Mouse (Mus musculus): ENCODE data around the gene Coro1a. TPM values are rescaled to one million over a fixed set of nuclear protein-coding genes. Genes with fewer than 3 reads are reported as not detected.

The Coro1a gene
- polyA plus RNA-seq, 1 experiment from 2014 or later: 35.1 TPM

DNA sequence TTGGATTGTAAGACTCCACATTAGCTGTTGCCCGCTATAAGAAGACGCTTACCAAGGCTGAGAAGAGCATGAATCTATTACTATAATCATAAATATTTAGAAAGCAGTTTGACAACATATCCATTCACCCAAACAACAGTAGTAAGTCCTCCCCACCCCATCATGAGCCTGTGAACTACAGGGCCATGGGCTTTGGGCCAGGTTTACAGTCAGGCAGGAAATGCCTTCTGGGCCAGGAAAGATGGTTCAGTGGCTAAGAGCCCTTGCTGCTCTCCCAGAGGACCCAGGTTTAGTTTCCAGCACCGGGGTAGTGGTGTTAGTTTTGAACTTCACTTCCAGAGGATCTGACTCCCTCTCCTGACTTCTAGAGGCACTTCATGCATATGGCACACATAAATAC lies 10.0 kb upstream of the Coro1a start:
- H3K4me1 ChIP-seq (replicated peaks; ENCODE audit: control insufficient read depth, insufficient read depth, low read length): no peaks in the 10 kb centered on the region
- 71% methylated on average over 3 of the region's 3 CpGs for WGBS
- no peaks in the 10 kb centered on the region for H3K27me3 ChIP-seq (replicated peaks; ENCODE audit: control insufficient read depth, insufficient read depth, low read length)
- no peaks in the 10 kb centered on the region for H3K9me3 ChIP-seq (ENCODE audit: control insufficient read depth, low read length)
- no peak overlapping the region for H3K4me3 ChIP-seq (ENCODE audit: low read depth, low read length)
- DNase-seq (ENCODE audit: low spot score) (no peak), ATAC-seq (replicated peaks; ENCODE audit: low FRiP score, low TSS enrichment, low read depth) (no peak)
- H3K9ac ChIP-seq (ENCODE audit: low read length): no peak overlapping the region
- H3K36me3 ChIP-seq (ENCODE audit: control insufficient read depth, insufficient read depth, low read length): no peaks in the 10 kb centered on the region
- H3K4me2 ChIP-seq (ENCODE audit: low read length): no peak overlapping the region
- no peak overlapping the region for H3K27ac ChIP-seq (ENCODE audit: low read depth)

GRCm38 (mm10) chr7:126715679-126716078 lies 8.1 kb upstream of the Coro1a start:
- no peak overlapping the region for H3K4me2 ChIP-seq (ENCODE audit: low read length)
- no peak overlapping the region for H3K9ac ChIP-seq (ENCODE audit: low read length)
- 79% methylated on average over 4 of the region's 4 CpGs for WGBS
- H3K27ac ChIP-seq (ENCODE audit: low read depth): no peak overlapping the region
- no peaks in the 10 kb centered on the region for H3K4me1 ChIP-seq (replicated peaks; ENCODE audit: control insufficient read depth, insufficient read depth, low read length)
- H3K9me3 ChIP-seq (ENCODE audit: control insufficient read depth, low read length): no peaks in the 10 kb centered on the region
- ATAC-seq (replicated peaks; ENCODE audit: low FRiP score, low TSS enrichment, low read depth) (no peak), DNase-seq (ENCODE audit: low spot score) (no peak)
- H3K4me3 ChIP-seq (ENCODE audit: low read depth, low read length): no peak overlapping the region
- H3K27me3 ChIP-seq (replicated peaks; ENCODE audit: control insufficient read depth, insufficient read depth, low read length): no peaks in the 10 kb centered on the region
- H3K36me3 ChIP-seq (ENCODE audit: control insufficient read depth, insufficient read depth, low read length): no peaks in the 10 kb centered on the region

GRCm38 (mm10) chr7:126711910-126712309 lies 4.3 kb upstream of the Coro1a start:
- DNase-seq (ENCODE audit: low spot score) (no peak), ATAC-seq (replicated peaks; ENCODE audit: low FRiP score, low TSS enrichment, low read depth) (no peak)
- WGBS: 77% methylated on average over 3 of the region's 3 CpGs
- no peak overlapping the region for H3K4me2 ChIP-seq (ENCODE audit: low read length)
- no peak overlapping the region for H3K27ac ChIP-seq (ENCODE audit: low read depth)
- H3K27me3 ChIP-seq (replicated peaks; ENCODE audit: control insufficient read depth, insufficient read depth, low read length): no peaks in the 10 kb centered on the region
- H3K4me1 ChIP-seq (replicated peaks; ENCODE audit: control insufficient read depth, insufficient read depth, low read length): no peaks in the 10 kb centered on the region
- H3K4me3 ChIP-seq (ENCODE audit: low read depth, low read length): no peak overlapping the region
- no peak overlapping the region for H3K9ac ChIP-seq (ENCODE audit: low read length)
- no peaks in the 10 kb centered on the region for H3K36me3 ChIP-seq (ENCODE audit: control insufficient read depth, insufficient read depth, low read length)
- H3K9me3 ChIP-seq (ENCODE audit: control insufficient read depth, low read length): no peaks in the 10 kb centered on the region

- DNase-seq (ENCODE audit: low spot score) (no peak), ATAC-seq (replicated peaks; ENCODE audit: low FRiP score, low TSS enrichment, low read depth) (no peak)
- 63% methylated on average over 4 of the region's 4 CpGs for WGBS
- no peak overlapping the region for H3K27ac ChIP-seq (ENCODE audit: low read depth)
- H3K36me3 ChIP-seq (ENCODE audit: control insufficient read depth, insufficient read depth, low read length): no peaks in the 10 kb centered on the region
- H3K4me1 ChIP-seq (replicated peaks; ENCODE audit: control insufficient read depth, insufficient read depth, low read length): no peaks in the 10 kb centered on the region
- no peaks in the 10 kb centered on the region for H3K9me3 ChIP-seq (ENCODE audit: control insufficient read depth, low read length)
- H3K4me3 ChIP-seq (ENCODE audit: low read depth, low read length): no peak overlapping the region
- no peak overlapping the region for H3K9ac ChIP-seq (ENCODE audit: low read length)
- no peak overlapping the region for H3K4me2 ChIP-seq (ENCODE audit: low read length)
- H3K27me3 ChIP-seq (replicated peaks; ENCODE audit: control insufficient read depth, insufficient read depth, low read length): peaks cover 10% of the 10 kb centered on the region; the same call in 1 of the 2 replicates
Measured at GRCm38 (mm10) chr7:126710266-126710665, 2.7 kb upstream of the Coro1a start.

DNA sequence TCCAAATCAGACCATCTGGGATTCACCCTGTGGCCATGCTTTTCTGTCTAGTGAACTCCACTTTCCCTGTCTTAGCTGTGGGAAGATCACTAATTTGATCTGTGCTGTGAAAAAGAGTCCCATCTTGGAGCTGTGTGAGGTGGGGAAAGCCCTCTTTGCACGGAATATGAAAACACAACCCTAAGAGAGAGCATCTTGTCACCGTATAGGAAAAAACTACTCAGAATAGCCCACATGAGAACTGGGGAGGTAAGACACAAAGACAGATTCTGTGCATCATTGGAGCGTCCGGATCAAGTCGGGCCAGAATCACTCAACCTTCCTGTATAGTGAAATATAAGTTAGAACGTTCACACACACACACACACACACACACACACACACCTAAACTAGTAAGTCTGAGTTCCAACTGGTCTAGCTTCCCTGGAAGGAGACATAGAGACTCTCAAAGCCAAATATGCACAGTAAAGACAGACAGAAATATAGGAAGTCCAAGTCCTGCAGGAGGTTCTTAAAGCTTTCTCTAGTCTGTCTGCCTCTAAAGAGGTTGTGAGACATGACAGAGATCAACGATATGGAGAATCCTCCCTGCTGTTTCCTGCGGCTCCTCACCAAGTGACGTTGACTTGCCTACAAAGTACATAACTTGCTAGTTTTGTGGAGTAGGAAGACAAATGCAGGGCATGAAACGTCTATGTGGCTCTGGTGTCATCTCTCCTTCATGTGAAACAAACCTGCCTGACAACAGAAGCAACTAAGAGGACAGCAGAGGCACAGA lies 777 bp upstream of the Coro1a start:
- H3K4me2 ChIP-seq (ENCODE audit: low read length): no peak overlapping the region
- H3K36me3 ChIP-seq (ENCODE audit: control insufficient read depth, insufficient read depth, low read length): no peaks in the 10 kb centered on the region
- DNase-seq (ENCODE audit: low spot score) (no peak), ATAC-seq (replicated peaks; ENCODE audit: low FRiP score, low TSS enrichment, low read depth) (no peak)
- no peak overlapping the region for H3K9ac ChIP-seq (ENCODE audit: low read length)
- no peaks in the 10 kb centered on the region for H3K9me3 ChIP-seq (ENCODE audit: control insufficient read depth, low read length)
- H3K27ac ChIP-seq (ENCODE audit: low read depth): no peak overlapping the region
- H3K4me3 ChIP-seq (ENCODE audit: low read depth, low read length): no peak overlapping the region
- 82% methylated on average over 10 of the region's 10 CpGs for WGBS
- peaks cover 23% of the 10 kb centered on the region for H3K27me3 ChIP-seq (replicated peaks; ENCODE audit: control insufficient read depth, insufficient read depth, low read length)
- 0 out of 2 replicates have a peak, but pooled peaks cover 3% of the 10 kb centered on the region for H3K4me1 ChIP-seq (replicated peaks; ENCODE audit: control insufficient read depth, insufficient read depth, low read length)

DNA sequence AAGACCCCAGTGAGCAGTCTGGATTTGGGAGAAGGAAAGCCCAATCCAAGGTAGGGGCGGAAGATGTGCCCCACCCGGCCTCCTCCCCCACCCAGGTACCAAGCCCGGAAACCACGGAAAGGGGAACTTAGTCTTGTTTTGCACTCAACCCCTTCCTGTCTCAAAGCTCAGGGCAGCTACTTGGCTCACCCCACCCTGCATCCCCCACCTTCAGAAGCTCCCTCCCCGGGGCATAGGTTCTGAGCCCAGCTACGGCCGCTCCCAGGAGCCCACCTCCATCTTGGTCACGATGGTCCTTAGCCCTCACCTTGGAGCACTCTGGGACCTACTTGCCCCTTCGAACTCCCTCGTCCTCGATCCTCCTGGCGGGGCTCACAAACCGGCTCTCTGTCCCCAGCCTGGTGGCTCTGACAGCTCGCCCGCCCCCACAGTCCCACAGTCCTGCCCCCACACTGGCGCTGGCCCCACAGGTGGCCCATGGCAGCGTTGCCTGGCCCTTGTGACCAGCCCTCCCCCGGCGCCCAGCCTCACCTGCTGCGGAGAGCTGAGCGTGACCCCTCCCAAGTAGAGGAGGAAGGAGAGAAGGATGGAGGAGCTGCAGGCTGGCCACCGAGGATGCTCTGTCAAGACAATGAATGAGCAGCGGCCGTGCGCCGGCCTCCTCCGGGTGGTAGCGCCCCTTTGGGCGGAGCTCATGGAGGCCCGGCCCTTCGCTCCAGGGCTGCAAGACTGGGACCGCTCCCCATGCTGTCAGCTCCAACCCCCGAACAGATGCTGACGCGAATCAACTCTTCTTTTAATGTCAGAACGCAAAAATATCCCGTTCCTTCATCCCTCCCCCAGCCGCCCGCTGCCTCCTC lies 3.2 kb downstream of the Coro1a start:
- H3K4me2 ChIP-seq (ENCODE audit: low read length): peak overlapping the region; percentile 60
- H3K9ac ChIP-seq (ENCODE audit: low read length): peak overlapping the region; percentile 17
- H3K4me1 ChIP-seq (replicated peaks; ENCODE audit: control insufficient read depth, insufficient read depth, low read length): 0 out of 2 replicates have a peak, but pooled peaks cover 3% of the 10 kb centered on the region
- peak overlapping the region; percentile 28 for H3K4me3 ChIP-seq (ENCODE audit: low read depth, low read length)
- peaks cover 30% of the 10 kb centered on the region for H3K27me3 ChIP-seq (replicated peaks; ENCODE audit: control insufficient read depth, insufficient read depth, low read length)
- no peaks in the 10 kb centered on the region for H3K36me3 ChIP-seq (ENCODE audit: control insufficient read depth, insufficient read depth, low read length)
- DNase-seq (ENCODE audit: low spot score) (peak; percentile 83), ATAC-seq (replicated peaks; ENCODE audit: low FRiP score, low TSS enrichment, low read depth) (no peak; the same call in 1 of the 2 replicates)
- H3K27ac ChIP-seq (ENCODE audit: low read depth): no peak overlapping the region
- no peaks in the 10 kb centered on the region for H3K9me3 ChIP-seq (ENCODE audit: control insufficient read depth, low read length)
- WGBS: 3% methylated on average over 39 of the region's 39 CpGs

DNA sequence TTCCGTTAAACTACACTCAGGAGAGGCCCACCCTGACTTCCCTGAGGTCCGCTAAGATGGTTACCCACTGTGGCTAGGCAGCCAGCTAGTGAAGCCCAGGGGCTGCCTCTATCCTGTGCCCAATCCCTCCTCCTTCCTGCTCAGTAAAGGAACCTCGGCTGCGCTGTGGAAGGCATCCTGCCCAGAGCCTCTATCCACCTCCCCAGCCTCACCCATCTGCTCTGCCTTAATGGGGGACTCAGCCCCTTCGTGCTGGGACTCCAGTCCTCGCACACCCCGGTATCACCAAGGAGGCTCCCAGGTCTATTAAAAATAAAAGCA lies 3.9 kb downstream of the Coro1a start:
- H3K4me3 ChIP-seq (ENCODE audit: low read depth, low read length): peak overlapping the region; percentile 4; the same call in 1 of the 2 replicates
- H3K9me3 ChIP-seq (ENCODE audit: control insufficient read depth, low read length): no peaks in the 10 kb centered on the region
- H3K9ac ChIP-seq (ENCODE audit: low read length): no peak overlapping the region
- DNase-seq (ENCODE audit: low spot score) (no peak), ATAC-seq (replicated peaks; ENCODE audit: low FRiP score, low TSS enrichment, low read depth) (no peak)
- H3K27ac ChIP-seq (ENCODE audit: low read depth): no peak overlapping the region
- 0 out of 2 replicates have a peak, but pooled peaks cover 3% of the 10 kb centered on the region for H3K4me1 ChIP-seq (replicated peaks; ENCODE audit: control insufficient read depth, insufficient read depth, low read length)
- H3K27me3 ChIP-seq (replicated peaks; ENCODE audit: control insufficient read depth, insufficient read depth, low read length): peaks cover 30% of the 10 kb centered on the region
- peak overlapping the region; percentile 60; the same call in 1 of the 2 replicates for H3K4me2 ChIP-seq (ENCODE audit: low read length)
- WGBS: 19% methylated on average over 7 of the region's 7 CpGs
- H3K36me3 ChIP-seq (ENCODE audit: control insufficient read depth, insufficient read depth, low read length): no peaks in the 10 kb centered on the region

DNA sequence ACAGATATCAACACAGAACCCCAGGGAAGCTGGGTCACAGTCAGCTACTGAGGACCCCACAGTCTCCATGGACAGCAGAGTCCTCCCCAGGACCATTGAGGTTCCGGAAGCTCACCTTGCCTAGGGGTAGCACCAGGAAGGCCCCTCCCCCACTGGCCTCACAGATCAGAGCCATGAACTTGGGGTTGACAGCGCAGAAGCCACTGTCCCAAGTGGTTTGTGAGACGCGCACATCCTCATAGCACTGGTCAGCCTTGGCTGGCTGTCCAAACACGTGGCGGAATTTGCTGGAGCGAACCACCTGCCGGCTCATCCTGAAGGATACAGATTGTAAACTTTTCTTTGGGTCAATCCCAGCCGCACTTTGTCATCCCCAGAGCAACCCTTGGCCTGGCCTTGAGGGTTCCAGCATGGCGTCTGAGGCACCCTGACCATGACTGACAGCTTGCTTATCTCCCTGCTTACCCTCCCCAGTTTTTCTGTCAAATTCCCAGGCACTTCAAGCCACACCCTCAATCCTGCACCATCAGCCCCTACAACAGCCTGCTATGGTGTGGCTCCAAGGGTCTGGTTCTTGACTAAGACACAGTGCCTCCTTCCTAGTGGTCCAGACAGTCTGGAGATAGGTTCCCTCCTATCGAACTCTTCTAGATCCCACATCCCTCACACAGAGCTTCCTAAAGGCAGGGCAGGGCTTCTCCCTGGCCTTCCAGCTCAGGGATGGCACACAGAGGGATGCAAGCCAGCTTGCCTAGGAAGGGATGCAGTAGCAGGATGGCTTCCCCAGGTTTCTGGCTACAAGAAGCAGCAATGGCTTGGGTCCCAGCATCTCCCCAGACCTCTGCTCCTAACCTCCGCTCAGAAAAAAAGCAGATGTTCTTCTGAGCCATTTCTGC lies 4.5 kb downstream of the Coro1a start:
- H3K27me3 ChIP-seq (replicated peaks; ENCODE audit: control insufficient read depth, insufficient read depth, low read length): peaks cover 30% of the 10 kb centered on the region
- H3K27ac ChIP-seq (ENCODE audit: low read depth): no peak overlapping the region
- 75% methylated on average over 12 of the region's 12 CpGs for WGBS
- H3K9me3 ChIP-seq (ENCODE audit: control insufficient read depth, low read length): no peaks in the 10 kb centered on the region
- DNase-seq (ENCODE audit: low spot score) (no peak), ATAC-seq (replicated peaks; ENCODE audit: low FRiP score, low TSS enrichment, low read depth) (no peak)
- H3K4me3 ChIP-seq (ENCODE audit: low read depth, low read length): no peak overlapping the region; the same call in 1 of the 2 replicates
- no peaks in the 10 kb centered on the region for H3K36me3 ChIP-seq (ENCODE audit: control insufficient read depth, insufficient read depth, low read length)
- 0 out of 2 replicates have a peak, but pooled peaks cover 3% of the 10 kb centered on the region for H3K4me1 ChIP-seq (replicated peaks; ENCODE audit: control insufficient read depth, insufficient read depth, low read length)
- no peak overlapping the region for H3K9ac ChIP-seq (ENCODE audit: low read length)
- H3K4me2 ChIP-seq (ENCODE audit: low read length): 0 out of 2 replicates have a peak overlapping the region, but pooled peaks have one; percentile 60
